Mouse (Mus musculus): ENCODE data around the gene Eps8l1.

DNA sequence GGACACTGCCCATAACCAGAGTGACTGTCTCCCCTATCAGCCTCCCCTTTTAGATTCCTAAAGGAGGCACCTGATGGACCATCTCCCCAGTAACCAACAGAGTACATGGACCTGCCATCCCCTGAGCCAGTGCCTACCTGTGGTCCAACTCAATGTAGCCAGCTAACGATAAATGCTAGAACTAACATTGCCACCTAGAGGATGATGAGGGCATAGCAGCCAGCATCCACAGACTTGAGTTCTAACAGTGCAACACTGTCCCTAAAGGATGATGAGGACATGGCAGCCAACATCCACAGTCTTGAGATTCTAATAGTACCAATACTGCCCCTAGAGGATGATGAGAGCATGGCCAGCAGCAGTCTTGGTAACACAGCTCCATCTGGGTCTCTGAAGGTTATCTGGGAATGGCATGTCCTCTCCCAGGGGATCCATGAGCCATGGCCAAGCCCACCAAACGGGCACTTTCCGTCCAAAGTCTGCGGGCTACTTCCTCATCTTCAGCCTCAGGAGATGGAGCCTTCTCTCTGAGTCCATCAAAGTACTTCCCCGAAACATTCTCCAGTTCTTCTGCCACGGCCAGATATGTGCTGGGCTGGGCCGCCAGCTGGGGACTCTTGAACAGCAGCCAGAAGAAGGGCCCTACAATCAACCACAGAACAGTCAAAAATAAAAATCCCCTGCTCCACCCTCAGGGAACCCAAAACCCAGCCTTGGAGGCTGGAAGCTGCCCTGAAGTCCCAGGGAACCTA, 33.1 kb upstream of the Eps8l1 start:
- TF ChIP-seq POLR2A (IDR thresholded peaks at IDR 0.05; ENCODE audit: low read depth, low read length) (no peak), RAD21 (IDR thresholded peaks at IDR 0.05; ENCODE audit: low read depth, low read length) (peak; percentile 100), CTCF (conservative IDR thresholded peaks at IDR 0.05 in 1 of 2, IDR thresholded peaks at IDR 0.05 in 1 of 2; ENCODE audit: low read depth in 2 of 2, low read length in 2 of 2) (peak; percentile 100), USF1 (IDR thresholded peaks at IDR 0.05; ENCODE audit: low read depth, low read length) (no peak), EP300 (IDR thresholded peaks at IDR 0.05; ENCODE audit: low read length) (no peak), TBP (conservative IDR thresholded peaks at IDR 0.05; ENCODE audit: low read depth, low read length) (0 out of 2 replicates have a peak, but pooled peaks have one; percentile 13)

All from CH12.LX (cell line).